Mouse (Mus musculus) kidney, adult 2 months (tissue): ENCODE results near the gene Cxcr5.

Source experiments
- CTCF ChIP-seq: fragments of 200-500 bp; conservative IDR thresholded peaks from 2 replicates; pipeline ENCODE4 v1.5.1; 2011; ENCODE audit warnings: low read depth, mild to moderate bottlenecking, control low read depth, low read length, moderate library complexity, mixed read lengths; ENCODE audit not compliant: insufficient read depth, insufficient read length
- POLR2A ChIP-seq: fragments of 200-500 bp; IDR thresholded peaks from one replicate; pipeline ENCODE4 v1.6.1; 2011; ENCODE audit warnings: low read depth, low read length, control low read depth

DNA sequence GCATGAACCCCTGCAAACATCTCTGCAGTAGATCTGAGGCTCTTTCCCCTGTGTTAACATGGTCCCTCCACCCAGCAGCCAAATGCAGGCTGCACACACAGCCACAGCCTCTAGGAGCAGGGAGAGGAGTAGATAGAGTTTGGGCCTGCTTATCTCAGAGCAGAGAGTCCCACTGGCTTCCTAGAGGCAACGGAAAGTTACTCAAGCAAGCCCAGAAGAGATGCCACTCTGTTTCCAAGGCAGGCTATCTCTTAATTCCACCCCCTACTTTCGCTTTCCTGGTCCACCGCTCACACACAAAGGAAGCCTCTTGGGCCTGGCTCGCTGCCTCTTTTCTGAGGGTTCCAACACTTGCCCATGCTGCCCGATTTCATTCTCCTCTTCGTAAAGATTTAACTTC is 3.7 kb upstream of the Cxcr5 start:
- TF ChIP-seq POLR2A, result no peak
- TF ChIP-seq CTCF, result no peak
